Mouse (Mus musculus): ENCODE data around the gene Polr2c.

- TF ChIP-seq CTCF (IDR thresholded peaks at IDR 0.05; ENCODE audit: borderline replicate concordance, extremely low read depth, insufficient read depth, insufficient read length) (no peak), POLR2A (IDR thresholded peaks at IDR 0.05; ENCODE audit: borderline replicate concordance, extremely low read depth, insufficient read depth, insufficient read length, poor library complexity, severe bottlenecking) (no peak)
Observed at GRCm38 (mm10) chr8:94870474-94871107, 13.3 kb downstream of the Polr2c start.
